In the genomic region with DNA sequence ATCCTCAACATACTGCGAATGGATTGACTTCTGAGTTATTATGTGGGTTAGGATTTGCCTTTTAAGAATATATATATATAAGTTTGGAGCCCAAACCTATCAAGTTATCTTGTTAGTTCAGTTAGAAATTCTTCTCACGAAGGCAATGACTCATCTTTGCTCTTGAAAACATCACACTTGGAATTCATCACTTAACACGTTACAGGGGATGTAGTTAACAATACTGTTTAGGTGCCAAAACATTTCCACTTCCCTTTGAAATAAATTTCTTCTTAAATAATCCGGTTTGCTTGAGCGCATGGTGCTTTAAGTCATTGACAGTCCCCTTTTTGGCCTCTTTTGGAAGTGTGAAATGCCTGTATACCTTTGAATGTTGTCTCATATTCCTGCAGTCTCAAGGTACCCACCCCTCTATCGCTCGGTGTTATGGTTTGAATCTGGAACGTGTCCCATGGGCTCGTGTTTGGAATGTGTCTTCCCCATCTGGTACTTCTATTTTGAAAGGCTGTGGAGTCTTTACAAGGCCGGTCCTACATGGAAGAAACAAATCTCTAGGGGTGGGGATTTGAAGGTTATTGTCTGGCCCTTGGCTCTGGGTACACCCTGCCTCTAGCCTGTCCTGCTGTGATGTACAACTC, we compare ENCODE assay signal across 26 mouse cellular contexts.
DNase-seq lines count a peak whose midpoint lies in the region; ATAC-seq and TF ChIP-seq lines count a peak whose summit lies in the region.
"Had no signal": no experiment of that assay in that cellular context is flagged by ENCODE, and none has a peak within 500 bp of the region (broad histone marks: within the 10 kb centered on the region; RNA-seq: fewer than 3 reads in every experiment).

No protein-coding gene starts in this region.

- H3K9ac ChIP-seq in hindbrain, embryonic 12.5 days: no peak overlapping the region
- H3K9ac ChIP-seq: embryonic facial prominence, embryonic 13.5 days; forebrain, embryonic 12.5 days; hindbrain, embryonic 13.5 days; intestine, embryonic 15.5 days had no signal

- ATAC-seq in hindbrain, embryonic 12.5 days (ENCODE audit: low FRiP score): no peak
- ATAC-seq: CD4-positive, CD25-positive, alpha-beta regulatory T cell, adult 4 months; forebrain, embryonic 16.5 days; hindbrain, embryonic 16.5 days; intestine, embryonic 15.5 days had no signal

- H3K36me3 ChIP-seq in hindbrain, embryonic 12.5 days: no peaks in the 10 kb centered on the region
- H3K36me3 ChIP-seq: embryonic facial prominence, embryonic 10.5 days; embryonic facial prominence, embryonic 13.5 days; forebrain, embryonic 12.5 days; intestine, embryonic 15.5 days had no signal

- TF ChIP-seq CTCF in left cerebral cortex, adult 2 months (IDR thresholded peaks at IDR 0.05): no peak

- no peak overlapping the region for H3K4me2 ChIP-seq in hindbrain, embryonic 12.5 days (replicated peaks)
- H3K4me2 ChIP-seq: embryonic facial prominence, embryonic 13.5 days; forebrain, embryonic 12.5 days; heart, embryonic 11.5 days; hindbrain, embryonic 13.5 days; intestine, embryonic 15.5 days had no signal

- no peaks in the 10 kb centered on the region for H3K27me3 ChIP-seq in hindbrain, embryonic 12.5 days
- H3K27me3 ChIP-seq: embryonic facial prominence, embryonic 13.5 days; forebrain, embryonic 12.5 days; hindbrain, embryonic 13.5 days; intestine, embryonic 15.5 days had no signal

- H3K9me3 ChIP-seq in hindbrain, embryonic 12.5 days (replicated peaks): no peaks in the 10 kb centered on the region; the same call in 1 of the 2 replicates
- H3K9me3 ChIP-seq: embryonic facial prominence, embryonic 10.5 days; embryonic facial prominence, embryonic 13.5 days; forebrain, embryonic 12.5 days; hindbrain, embryonic 13.5 days; intestine, embryonic 15.5 days had no signal

- 88% methylated on average over 10 of the region's 10 CpGs for WGBS in hindbrain, embryonic 12.5 days

- intact Hi-C loops in left cerebral cortex, adult 2 months (cut with DNase I): loop anchor here (1.0 kb wide), 1 partner anchor 21 kb away; no protein-coding TSS in a partner anchor

- H3K27ac ChIP-seq in left cerebral cortex, adult 2 months: peak overlapping the region; percentile 56
- no peak overlapping the region for H3K27ac ChIP-seq in hindbrain, embryonic 12.5 days
- H3K27ac ChIP-seq: embryonic facial prominence, embryonic 10.5 days; embryonic facial prominence, embryonic 13.5 days; forebrain, embryonic 12.5 days; gastrocnemius, adult 2 months; hindbrain, embryonic 13.5 days; intestine, embryonic 15.5 days had no signal

- peak; percentile 41 to 67 for DNase-seq in frontal cortex, adult 2 months (ENCODE audit: extremely low spot score in 1 of 2, low spot score in 1 of 2)
- no peak for DNase-seq in frontal cortex, postnatal 25 days (ENCODE audit: low spot score in 2 of 2)
- peak in 1 of 2 experiments; percentile 38 for DNase-seq in left cerebral cortex, adult 2 months (ENCODE audit: extremely low spot score in 1 of 2, low spot score in 2 of 2)
- no peak for DNase-seq in left cerebral cortex, adult 8-10 months (ENCODE audit: low spot score in 2 of 2)
- peak; percentile 41 to 63 for DNase-seq in right cerebral cortex, adult 2 months (ENCODE audit: low spot score in 2 of 2)
- DNase-seq in right cerebral cortex, postnatal 36 days (ENCODE audit: low spot score in 2 of 2): no peak
- DNase-seq: adrenal gland, adult 2 months; adrenal gland, postnatal 14 days; cerebellum, adult 11-12 months; cerebellum, adult 8-10 months; cerebellum, postnatal 36 days; embryo, embryonic 11 days; gastrocnemius, adult 2 months; gastrocnemius, postnatal 14 days; heart, adult 11 months had no signal

- peaks cover 17% of the 10 kb centered on the region for H3K4me1 ChIP-seq in hindbrain, embryonic 12.5 days
- H3K4me1 ChIP-seq: intestine, embryonic 15.5 days had no signal

- no peak overlapping the region for H3K4me3 ChIP-seq in left cerebral cortex, adult 2 months
- no peak overlapping the region for H3K4me3 ChIP-seq in hindbrain, embryonic 12.5 days
- H3K4me3 ChIP-seq: embryonic facial prominence, embryonic 10.5 days; embryonic facial prominence, embryonic 13.5 days; erythroblast, embryonic 14.5 days; forebrain, embryonic 12.5 days; gastrocnemius, adult 2 months; hindbrain, embryonic 13.5 days; intestine, embryonic 15.5 days had no signal

Comparison
In these comparisons a context has a peak if more than half of its experiments do, and no peak if none do; other contexts are left out.
1. DNase-seq: peak in frontal cortex, adult 2 months (2 of 2) and right cerebral cortex, adult 2 months (2 of 2); none in frontal cortex, postnatal 25 days (0 of 2), left cerebral cortex, adult 8-10 months (0 of 2) and right cerebral cortex, postnatal 36 days (0 of 2).